Mouse (Mus musculus): Measurements from ENCODE around the gene Ubr1. TPM values are rescaled to one million over a fixed set of nuclear protein-coding genes. Genes with fewer than 3 reads are reported as not detected.
A peak's percentile ranks its signal among the peaks of the same experiment; 100 is the strongest.
"Not testable (repeated sequence)": the region's sequence is repeated elsewhere in the genome, so short reads cannot be mapped to it uniquely, and the experiment has no call there.

Gene Ubr1
- total RNA-seq (2021), result 10 to 100 TPM; 28.5 to 29.9 TPM
- long read RNA-seq, experiment 1, full-length matches to known transcripts, result 3 of 14 reads
- long read RNA-seq, experiment 1, partial matches to known transcripts, result 5 of 14 reads
- long read RNA-seq, experiment 1, other reads (novel, unspliced or antisense), result 6 of 14 reads
- long read RNA-seq, experiment 2, full-length matches to known transcripts, result 7 of 14 reads
- long read RNA-seq, experiment 2, partial matches to known transcripts, result 4 of 14 reads
- long read RNA-seq, experiment 2, other reads (novel, unspliced or antisense), result 3 of 14 reads

DNA sequence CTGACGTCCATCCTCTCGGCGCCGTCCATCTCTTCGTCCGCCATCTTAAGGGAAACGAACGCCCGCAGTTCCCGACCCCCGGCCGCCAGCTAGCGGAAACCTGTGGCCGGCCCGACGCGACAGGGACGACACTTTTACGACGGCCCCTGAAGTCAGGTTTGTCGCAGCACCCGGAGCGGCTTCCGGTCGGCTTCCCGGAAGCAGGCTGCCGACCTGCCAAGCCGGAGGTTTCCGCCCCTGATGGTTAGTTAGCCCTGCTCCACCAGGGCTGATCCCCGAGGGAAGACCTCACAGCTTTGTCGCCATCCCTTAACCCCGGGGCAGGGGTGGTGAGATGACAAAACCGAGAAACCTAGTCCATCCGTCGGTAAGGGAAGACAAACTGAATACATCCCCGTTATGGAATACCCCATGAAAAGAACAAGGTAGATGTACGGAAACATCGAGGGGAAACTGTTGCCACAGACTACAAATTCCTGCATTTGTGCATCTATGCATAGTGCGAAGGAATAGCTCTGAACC is at the start of gene Ubr1:
Ubr1 (minus strand) TSS at position 157 of the 522 bp plus-strand sequence.
- peak within 1 kb of the TSS; percentile 94 for H3K27ac ChIP-seq
- H3K4me3 ChIP-seq, result peak within 1 kb of the TSS; percentile 99
- DNase-seq, result peak; percentile 92
- intact Hi-C loops (cut with DNase I), result no loop called here
- TF ChIP-seq CTCF (IDR thresholded peaks at IDR 0.05), result peak; percentile 3; the same call in 1 of the 2 replicates

DNA sequence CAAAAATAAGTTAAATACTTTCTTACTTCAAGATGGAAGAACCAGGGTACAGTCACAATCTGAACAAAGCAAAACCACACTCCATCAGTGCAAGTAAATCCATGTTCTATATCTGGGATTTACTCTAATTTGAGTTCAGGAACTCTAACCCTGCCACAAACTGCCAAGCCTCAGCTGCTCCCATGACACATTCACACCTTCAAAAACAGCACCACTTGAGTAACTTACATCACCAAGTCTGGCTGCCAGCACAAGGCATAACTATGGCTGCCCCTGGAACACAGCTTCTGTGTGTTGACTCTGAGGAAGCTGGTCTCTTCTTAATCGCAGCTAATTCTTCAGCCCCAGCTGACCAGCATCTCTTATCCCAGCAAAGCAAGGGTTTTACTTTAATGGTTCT is 46.6 kb upstream of the Ubr1 start:
- Histone ChIP-seq H3K27ac (peak overlapping the region; percentile 54; the same call in 1 of the 2 replicates), H3K4me3 (no peak overlapping the region)
- no peak for TF ChIP-seq CTCF (IDR thresholded peaks at IDR 0.05)
- DNase-seq, result peak; percentile 24
- intact Hi-C loops (cut with DNase I), result no loop called here

DNA sequence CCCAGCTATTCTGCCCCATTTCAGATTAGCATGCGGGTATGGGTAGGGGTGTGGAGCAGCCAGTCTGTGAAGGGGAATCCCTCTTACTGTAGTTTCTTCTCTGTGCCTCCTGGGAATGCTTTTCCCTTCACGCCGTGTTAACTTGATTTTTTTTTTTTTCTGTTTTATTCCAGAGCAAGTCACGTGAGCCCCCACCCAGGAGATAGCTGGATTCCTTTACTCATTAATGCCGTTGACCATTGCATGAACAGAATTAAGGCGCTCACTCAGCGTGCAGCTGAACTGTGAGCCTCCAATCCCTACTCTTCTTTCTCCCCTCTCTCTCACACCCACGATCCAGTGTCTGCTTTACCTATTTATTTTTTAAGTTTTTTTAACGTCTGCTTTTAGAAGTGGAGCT is 45.7 kb upstream of the Ubr1 start:
- no peak overlapping the region for H3K27ac ChIP-seq
- intact Hi-C loops (cut with DNase I), result no loop called here
- TF ChIP-seq CTCF (IDR thresholded peaks at IDR 0.05), result no peak
- no peak for DNase-seq
- H3K4me3 ChIP-seq, result no peak overlapping the region

DNA sequence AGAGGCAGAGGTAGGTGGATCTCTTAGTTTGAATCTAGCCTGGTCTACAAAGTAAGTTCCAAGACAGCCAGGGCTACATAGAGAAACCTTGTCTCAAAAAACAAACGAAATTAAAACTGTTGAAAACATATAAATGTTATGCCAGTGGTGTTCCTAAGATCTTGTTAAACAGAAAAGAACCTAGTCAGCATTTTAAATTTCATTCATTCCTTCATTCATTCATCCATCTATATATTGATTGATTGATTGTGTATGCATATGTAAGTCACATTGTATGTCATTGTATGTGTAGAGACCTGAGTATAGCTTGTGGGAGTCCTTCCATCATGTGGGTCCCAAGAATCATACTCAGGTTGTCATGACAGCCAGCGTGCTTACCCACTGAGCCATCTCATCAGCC is 45.0 kb upstream of the Ubr1 start:
- TF ChIP-seq CTCF (IDR thresholded peaks at IDR 0.05), result no peak
- no peak overlapping the region for H3K27ac ChIP-seq
- H3K4me3 ChIP-seq, result no peak overlapping the region
- no peak for DNase-seq
- intact Hi-C loops (cut with DNase I), result no loop called here

DNA sequence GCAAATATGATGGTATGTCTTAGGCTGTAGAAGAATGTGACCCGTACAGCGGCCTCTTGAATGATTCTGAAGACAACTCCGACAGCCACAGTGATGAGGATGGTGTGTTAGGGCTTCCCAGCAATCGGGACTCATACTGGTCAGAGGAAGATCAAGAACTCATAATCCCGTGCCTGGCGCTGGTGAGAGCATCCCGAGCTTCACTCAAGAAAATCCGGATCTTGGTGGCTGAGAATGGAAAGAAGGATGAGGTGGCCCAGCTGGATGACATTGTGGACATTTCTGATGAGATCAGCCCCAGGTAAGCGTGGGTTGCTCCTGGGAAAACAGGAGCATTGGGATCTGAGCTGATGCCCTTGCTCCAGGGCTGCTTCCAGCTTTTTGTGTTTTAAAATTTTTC is 42.2 kb upstream of the Ubr1 start:
- no peak for DNase-seq

DNA sequence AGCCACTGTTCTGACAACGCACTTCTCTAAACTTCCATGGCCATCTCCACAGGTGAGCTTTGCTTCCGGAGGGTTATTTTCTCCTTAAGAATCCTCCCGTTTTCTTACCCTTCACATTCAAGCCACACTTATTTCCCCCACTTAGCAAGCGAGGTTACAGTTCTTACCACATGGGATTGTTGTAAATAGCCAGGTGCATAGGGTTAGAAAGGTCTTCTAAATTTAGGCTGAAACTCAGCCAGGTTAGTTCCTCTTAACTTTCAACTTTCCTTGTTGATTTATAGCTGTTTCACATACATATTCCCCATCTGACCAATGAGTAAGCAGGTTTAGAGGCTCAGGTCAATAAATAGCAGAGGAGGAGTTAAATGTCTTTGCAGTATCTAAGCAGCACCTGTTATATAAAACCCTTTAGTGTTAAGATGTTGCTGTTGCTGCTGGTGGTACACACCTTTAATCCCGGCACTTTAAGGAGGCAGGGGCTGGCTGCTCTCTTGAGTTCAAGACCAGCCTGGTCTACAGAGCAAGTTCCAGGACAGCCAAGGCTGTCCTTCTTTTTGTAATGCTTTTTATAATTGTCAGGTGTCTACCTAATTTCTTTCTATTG is 38.7 kb upstream of the Ubr1 start:
- no peak for TF ChIP-seq CTCF (IDR thresholded peaks at IDR 0.05)
- intact Hi-C loops (cut with DNase I), result no loop called here
- Histone ChIP-seq H3K27ac (peak overlapping the region; percentile 85), H3K4me3 (peak overlapping the region; percentile 79)
- DNase-seq, result no peak

More for the DNA sequence above, 42.2 kb upstream of the Ubr1 start:
- intact Hi-C loops (cut with DNase I), result no loop called here
- no peak for TF ChIP-seq CTCF (IDR thresholded peaks at IDR 0.05)
- no peak overlapping the region for H3K4me3 ChIP-seq
- no peak overlapping the region for H3K27ac ChIP-seq

DNA sequence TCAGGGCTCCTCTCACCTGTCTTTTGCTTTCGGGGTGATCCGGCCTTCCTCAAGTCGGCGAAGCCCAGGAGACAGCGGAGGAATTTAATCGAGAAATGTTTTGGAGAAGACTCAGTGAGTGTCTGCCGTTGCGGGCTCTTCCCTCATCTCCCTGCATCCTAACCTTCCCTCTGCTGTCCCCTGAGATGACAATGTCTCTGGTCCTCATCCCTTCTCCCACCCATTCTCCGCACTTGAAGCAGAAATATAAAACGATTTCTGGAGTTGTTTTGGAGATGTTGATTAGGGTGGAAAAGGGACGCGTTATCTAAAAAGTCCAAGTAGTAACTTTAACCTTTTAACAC is 38.1 kb upstream of the Ubr1 start:
- Histone ChIP-seq H3K27ac (peak overlapping the region; percentile 85), H3K4me3 (peak overlapping the region; percentile 79)
- intact Hi-C loops (cut with DNase I), result no loop called here
- no peak for DNase-seq
- no peak for TF ChIP-seq CTCF (IDR thresholded peaks at IDR 0.05)

DNA sequence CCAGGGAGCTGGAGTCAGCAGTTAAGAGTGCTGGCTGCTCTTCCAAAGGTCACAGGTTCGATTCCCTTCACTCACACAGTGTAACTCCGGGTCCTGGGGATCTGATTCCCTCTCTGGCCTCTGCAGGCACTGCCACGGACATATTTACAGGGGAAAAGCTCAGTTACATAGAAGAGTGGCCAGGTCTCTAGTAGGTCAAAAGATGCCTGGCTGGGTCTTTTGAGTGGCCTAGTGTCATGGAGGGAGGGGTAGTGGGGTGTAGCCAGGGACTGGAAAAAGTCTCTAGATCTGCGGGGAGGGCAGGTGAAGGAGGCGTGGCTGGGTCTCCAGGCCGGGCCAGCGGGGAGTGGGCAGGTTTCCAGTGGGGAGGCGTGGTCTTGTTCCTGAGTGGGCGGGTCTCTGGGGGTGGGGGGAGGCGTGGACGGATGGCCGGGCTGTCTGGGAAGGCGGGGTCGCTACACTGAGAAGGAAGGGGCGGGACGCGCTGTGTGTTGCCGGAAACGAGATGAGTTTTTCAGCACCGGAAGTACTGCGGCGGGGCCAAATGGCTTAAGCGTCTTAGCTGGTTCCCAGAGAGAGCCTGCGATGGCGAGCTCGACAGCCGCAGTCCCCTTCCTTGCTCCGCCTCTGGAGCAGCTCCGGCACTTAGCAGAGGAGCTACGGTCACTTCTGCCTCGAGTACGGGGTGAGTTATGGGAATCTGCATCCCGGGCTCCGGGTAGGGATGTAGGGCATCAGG is 37.6 kb upstream of the Ubr1 start, which contains the start of gene Ccndbp1:
Ccndbp1 (plus strand) TSS at position 479 of the 739 bp plus-strand sequence.
- no peak for TF ChIP-seq CTCF (IDR thresholded peaks at IDR 0.05)
- H3K27ac ChIP-seq, result peak within 1 kb of the TSS; percentile 85
- DNase-seq, result peak; percentile 95
- intact Hi-C loops (cut with DNase I), result no loop called here
- peak within 1 kb of the TSS; percentile 79 for H3K4me3 ChIP-seq

DNA sequence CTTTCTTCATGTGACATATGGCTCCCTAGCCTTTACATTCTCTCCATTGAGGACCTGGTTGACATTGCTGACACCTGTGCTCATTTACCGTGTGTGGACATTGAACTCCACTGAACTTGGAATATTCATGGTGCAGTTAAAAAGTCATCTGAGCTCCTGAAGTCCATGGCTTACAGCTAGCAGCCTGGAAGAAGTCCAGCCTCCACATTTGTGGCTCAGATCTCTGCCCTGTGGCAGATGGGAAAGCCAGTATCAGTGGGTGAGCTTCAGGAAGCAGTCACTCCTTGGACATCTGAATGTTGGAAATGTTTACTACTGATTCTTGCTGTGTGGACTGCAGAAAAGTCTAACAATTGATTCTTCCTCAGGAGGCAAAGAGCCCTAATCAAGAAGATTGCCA is 36.5 kb upstream of the Ubr1 start:
- intact Hi-C loops (cut with DNase I), result no loop called here
- no peak for DNase-seq
- Histone ChIP-seq H3K27ac (peak overlapping the region; percentile 85; the same call in 1 of the 2 replicates), H3K4me3 (no peak overlapping the region)
- no peak for TF ChIP-seq CTCF (IDR thresholded peaks at IDR 0.05)

DNA sequence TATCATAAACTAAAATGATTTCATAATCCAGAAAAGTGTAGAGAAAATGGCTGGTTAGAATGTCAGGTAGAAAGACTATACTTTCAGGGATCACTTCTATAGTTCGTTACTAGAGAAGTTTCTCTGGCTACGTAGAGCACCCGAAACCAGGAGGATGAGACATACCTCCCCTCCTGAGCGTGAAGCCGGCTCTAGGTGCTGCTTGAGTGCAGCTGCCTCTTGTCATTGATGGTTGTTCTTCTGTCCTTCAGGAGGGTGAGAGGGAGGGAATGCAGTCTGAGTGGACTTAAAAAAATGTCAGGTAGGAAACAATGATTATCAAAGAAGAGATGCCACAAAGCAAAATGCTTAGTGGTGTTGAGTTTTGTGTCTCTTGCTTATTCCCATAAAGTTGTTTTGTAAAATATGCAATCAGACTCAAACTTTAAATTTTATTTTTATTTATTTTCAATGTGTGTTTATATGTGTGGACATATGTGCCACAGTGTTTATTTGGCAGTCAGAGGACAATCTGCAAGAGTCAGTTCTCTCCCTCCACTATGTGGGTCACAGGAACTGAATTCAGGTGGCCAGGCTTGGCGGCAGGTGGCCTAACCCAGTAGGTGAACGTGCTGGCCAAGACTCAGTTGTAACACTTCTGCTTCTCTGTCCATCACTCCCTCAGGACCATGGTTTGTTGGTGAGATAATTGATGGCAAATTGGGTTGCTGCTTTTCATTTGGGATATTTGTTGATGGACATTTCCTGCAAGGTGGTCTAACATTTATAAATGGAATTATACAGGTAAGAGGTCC is 33.7 kb upstream of the Ubr1 start:
- intact Hi-C loops (cut with DNase I), result no loop called here
- DNase-seq, result no peak

DNA sequence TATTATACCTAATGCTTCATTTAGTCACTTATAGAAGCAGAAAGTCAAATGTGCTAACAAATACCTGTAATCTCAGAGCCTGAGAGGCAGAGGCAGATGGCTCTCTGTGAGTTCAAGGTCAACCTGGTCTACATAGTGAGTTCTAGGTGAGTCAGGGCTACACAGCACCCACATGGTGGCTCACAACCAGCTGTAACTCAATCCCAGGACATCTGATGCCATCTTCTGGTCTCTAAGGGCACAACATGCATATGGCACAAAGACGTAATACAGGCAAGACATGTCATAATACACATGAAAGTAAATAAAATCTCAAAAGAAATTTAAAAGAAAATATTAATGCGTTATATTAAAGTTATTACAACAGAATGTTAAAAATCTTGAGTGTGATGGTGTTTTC is 33.1 kb upstream of the Ubr1 start:
- H3K4me3 ChIP-seq, result no peak overlapping the region
- no peak for DNase-seq
- H3K27ac ChIP-seq, result no peak overlapping the region
- intact Hi-C loops (cut with DNase I), result no loop called here
- peak; percentile 30; the same call in 1 of the 2 replicates for TF ChIP-seq CTCF (IDR thresholded peaks at IDR 0.05)

More for the DNA sequence above, 33.7 kb upstream of the Ubr1 start:
- TF ChIP-seq CTCF (IDR thresholded peaks at IDR 0.05), result no peak
- H3K4me3 ChIP-seq, result no peak overlapping the region
- H3K27ac ChIP-seq, result no peak overlapping the region

DNA sequence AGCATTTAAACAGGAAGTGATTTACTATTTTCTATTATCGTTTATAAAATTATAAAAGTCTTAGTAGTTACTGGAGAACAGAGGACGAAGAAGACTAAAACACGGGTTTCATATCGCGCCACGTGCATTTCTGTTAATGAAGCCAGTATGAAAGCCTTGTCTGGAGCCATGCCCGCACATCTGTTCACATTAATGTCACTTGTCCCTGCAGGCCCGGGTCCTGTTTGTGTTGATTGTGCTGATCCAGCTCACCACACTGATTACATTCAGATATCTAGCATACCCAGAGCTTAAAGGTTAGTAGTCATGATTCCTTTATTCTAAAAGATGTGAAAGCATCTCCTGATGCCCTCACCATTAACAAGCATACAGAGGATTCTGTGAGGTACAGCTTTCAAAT is 28.3 kb upstream of the Ubr1 start:
- no peak for DNase-seq
- intact Hi-C loops (cut with DNase I), result no loop called here
- Histone ChIP-seq H3K27ac (no peak overlapping the region), H3K4me3 (no peak overlapping the region)
- TF ChIP-seq CTCF (IDR thresholded peaks at IDR 0.05), result no peak

DNA sequence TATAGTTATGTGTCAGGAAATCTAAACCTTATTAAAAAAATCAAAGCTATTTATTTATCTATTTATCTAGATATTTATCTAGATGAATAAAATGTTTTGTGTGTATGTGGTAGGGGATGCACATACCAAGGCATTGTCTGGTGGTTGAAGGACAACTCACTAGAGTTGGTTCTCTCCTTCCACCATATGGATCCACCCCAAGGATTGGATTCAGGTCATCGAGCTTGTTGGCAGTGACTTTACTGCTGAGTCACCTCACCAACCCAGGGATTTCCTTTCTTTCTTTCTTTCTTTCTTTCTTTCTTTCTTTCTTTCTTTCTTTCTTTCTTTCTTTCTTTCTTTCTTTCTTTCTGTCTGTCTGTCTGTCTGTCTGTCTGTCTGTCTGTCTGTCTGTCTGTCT is 26.1 kb upstream of the Ubr1 start:
- intact Hi-C loops (cut with DNase I); H3K4me3 ChIP-seq; DNase-seq; H3K27ac ChIP-seq: not testable (repeated sequence)
